ENCODE assay signal across 33 mouse cellular contexts in genomic region chr1:84357216-84357615, GRCm38 (mm10).
"Had no signal": no experiment of that assay in that cellular context is flagged by ENCODE, and none has a peak within 500 bp of the region (broad histone marks: within the 10 kb centered on the region; RNA-seq: fewer than 3 reads in every experiment).

No protein-coding gene starts in this region.

- DNase-seq: heart, postnatal 10 days; heart, postnatal 14 days; heart, postnatal 36 days; heart, postnatal 4 days; kidney, adult 11 months; kidney, adult 18-20 months; kidney, adult 2 months; kidney, adult 8-10 months; kidney, adult 9 months; kidney, postnatal 10 days; kidney, postnatal 14 days; kidney, postnatal 25 days; kidney, postnatal 36 days; kidney, postnatal 4 days; layer of hippocampus, adult 9-11 months; layer of hippocampus, postnatal 36 days had no signal

- ATAC-seq: hindbrain, embryonic 16.5 days; hindbrain, postnatal 0 days; inflammation-experienced regulatory T-cells, adult 6 months; intestine, embryonic 15.5 days; intestine, embryonic 16.5 days; intestine, postnatal 0 days had no signal

- H3K4me1 ChIP-seq: heart, embryonic 13.5 days; heart, embryonic 15.5 days; hindbrain, embryonic 10.5 days; hindbrain, embryonic 12.5 days; hindbrain, embryonic 13.5 days; hindbrain, embryonic 15.5 days; intestine, embryonic 15.5 days had no signal

- H3K27ac ChIP-seq: heart, embryonic 13.5 days; heart, embryonic 15.5 days; hindbrain, embryonic 10.5 days; hindbrain, embryonic 12.5 days; hindbrain, embryonic 13.5 days; hindbrain, embryonic 14.5 days; hindbrain, embryonic 15.5 days; hindbrain, postnatal 0 days; intestine, embryonic 15.5 days; kidney, embryonic 15.5 days; kidney, postnatal 0 days; layer of hippocampus, adult 2 months; left cerebral cortex, adult 2 months had no signal

- H3K27me3 ChIP-seq: heart, embryonic 13.5 days; heart, embryonic 15.5 days; hindbrain, embryonic 12.5 days; hindbrain, embryonic 13.5 days; hindbrain, embryonic 15.5 days; intestine, embryonic 15.5 days; kidney, embryonic 15.5 days had no signal

- H3K4me3 ChIP-seq: heart, embryonic 13.5 days; heart, embryonic 15.5 days; hindbrain, embryonic 10.5 days; hindbrain, embryonic 12.5 days; hindbrain, embryonic 13.5 days; hindbrain, embryonic 15.5 days; intestine, embryonic 15.5 days; kidney, embryonic 15.5 days; layer of hippocampus, adult 2 months; left cerebral cortex, adult 2 months had no signal

- H3K36me3 ChIP-seq: heart, embryonic 13.5 days; heart, embryonic 15.5 days; hindbrain, embryonic 10.5 days; hindbrain, embryonic 12.5 days; hindbrain, embryonic 13.5 days; hindbrain, embryonic 15.5 days; intestine, embryonic 15.5 days; kidney, embryonic 15.5 days had no signal

- H3K9ac ChIP-seq: heart, embryonic 13.5 days; heart, embryonic 15.5 days; hindbrain, embryonic 12.5 days; hindbrain, embryonic 13.5 days; hindbrain, embryonic 14.5 days; hindbrain, embryonic 15.5 days; intestine, embryonic 15.5 days; kidney, embryonic 15.5 days had no signal
